Mouse (Mus musculus): Measurements from ENCODE around the gene Krt86. TPM values are rescaled to one million over a fixed set of nuclear protein-coding genes. Genes with fewer than 3 reads are reported as not detected.

The Krt86 gene
- polyA plus RNA-seq (2015; fragmentation: Nextera tagmentation; extraction: Ambion mirVana) = not detected in 2 replicates

DNA sequence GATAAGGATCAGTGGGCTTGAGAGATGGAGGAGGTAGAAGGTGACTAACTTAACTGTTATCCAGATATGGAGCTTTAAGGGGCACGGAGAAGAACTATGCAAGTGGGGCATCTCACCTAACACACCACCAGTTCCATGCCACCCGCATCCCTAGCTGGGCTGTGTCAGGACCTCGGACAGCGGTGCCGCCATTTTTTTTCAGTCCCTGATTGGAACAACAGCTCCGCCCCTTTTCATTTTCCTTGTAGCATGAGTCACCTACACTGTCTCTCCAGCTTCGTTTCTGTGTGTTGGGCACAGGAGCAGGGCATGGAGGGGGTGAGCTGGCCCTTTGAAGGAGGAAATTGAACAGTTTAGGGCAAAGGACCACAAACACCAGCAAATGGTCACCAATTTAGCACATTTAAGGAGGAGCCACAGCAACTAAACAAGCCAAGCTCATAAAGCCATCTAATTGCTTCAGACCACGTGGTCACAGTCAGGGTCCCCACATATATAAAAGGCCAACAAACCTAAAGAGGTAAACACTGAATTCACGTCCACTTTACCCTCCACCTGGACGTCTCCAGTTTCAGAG lies at the start of gene Krt86:
Gene Krt86 (plus strand): TSS at position 527 of the 577 bp plus-strand sequence.
- Histone ChIP-seq H3K4me3 (no peak within 1 kb of the TSS), H3K9ac (replicated peaks) (no peak within 1 kb of the TSS), H3K4me1 (no peaks in the 10 kb centered on the region), H3K27ac (replicated peaks) (no peak within 1 kb of the TSS), H3K36me3 (no peaks in the 10 kb centered on the region), H3K27me3 (no peaks in the 10 kb centered on the region), H3K9me3 (no peaks in the 10 kb centered on the region), H3K4me2 (replicated peaks) (no peak within 1 kb of the TSS)
- 38% methylated on average over 10 of the region's 10 CpGs for WGBS
- ATAC-seq (replicated peaks) = no peak

DNA sequence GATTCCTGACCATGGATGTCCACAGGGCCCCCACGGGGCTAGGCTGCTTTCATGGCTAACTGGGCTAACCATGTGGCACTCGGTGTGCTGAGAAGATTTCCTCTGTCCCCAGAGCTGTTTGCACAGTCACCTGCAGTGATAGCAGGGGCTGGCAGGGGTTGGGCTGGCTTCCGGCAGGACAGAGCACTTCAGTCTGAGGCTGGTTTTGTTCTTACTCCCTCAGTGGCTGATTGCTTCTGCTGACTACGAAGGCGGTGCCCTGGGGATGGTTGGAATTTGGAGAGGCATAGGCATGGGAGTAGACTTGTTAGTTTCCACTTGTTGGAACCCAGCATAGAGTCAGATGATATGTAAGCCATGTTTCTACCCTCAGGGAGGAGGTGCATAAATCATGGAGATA lies 48.4 kb upstream of the Krt86 start:
- Histone ChIP-seq H3K9me3 (no peaks in the 10 kb centered on the region), H3K27ac (replicated peaks) (no peak overlapping the region), H3K36me3 (no peaks in the 10 kb centered on the region), H3K27me3 (no peaks in the 10 kb centered on the region), H3K9ac (replicated peaks) (no peak overlapping the region), H3K4me1 (no peaks in the 10 kb centered on the region), H3K4me2 (replicated peaks) (no peak overlapping the region), H3K4me3 (no peak overlapping the region)
- WGBS = 25% methylated on average over 5 of the region's 5 CpGs
- no peak for ATAC-seq (replicated peaks)

- no peak overlapping the region for H3K27ac ChIP-seq (replicated peaks)
- no peaks in the 10 kb centered on the region for H3K36me3 ChIP-seq
- WGBS = 93% methylated on average over 7 of the region's 7 CpGs
- no peak overlapping the region for H3K4me2 ChIP-seq (replicated peaks)
- ATAC-seq (replicated peaks) = no peak
- peaks cover 13% of the 10 kb centered on the region for H3K4me1 ChIP-seq
- no peak overlapping the region for H3K4me3 ChIP-seq
- no peak overlapping the region for H3K9ac ChIP-seq (replicated peaks)
- peaks cover 23% of the 10 kb centered on the region for H3K27me3 ChIP-seq
- no peaks in the 10 kb centered on the region for H3K9me3 ChIP-seq
Measured at GRCm38 (mm10) chr15:101436611-101437010, 36.7 kb upstream of the Krt86 start.

DNA sequence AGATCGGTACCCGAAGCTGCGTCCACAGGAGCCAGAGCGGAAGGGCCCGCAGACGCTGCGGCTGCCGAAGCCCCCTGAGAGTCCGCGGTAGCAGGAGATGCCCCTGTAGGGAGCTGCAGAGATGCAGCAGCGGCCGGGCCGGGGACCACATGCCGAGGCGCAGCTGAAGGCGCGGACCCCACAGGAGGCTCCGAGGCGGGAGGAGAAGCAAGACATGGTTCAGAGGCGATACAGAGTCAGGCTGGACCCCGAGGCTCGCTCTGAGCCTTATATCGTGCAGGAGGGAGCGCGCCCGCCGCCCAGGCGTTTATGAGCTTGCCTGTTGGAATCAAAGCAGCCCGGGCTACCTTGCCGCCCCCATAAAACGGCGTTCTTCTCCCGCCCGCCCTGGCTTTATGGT lies 34.7 kb upstream of the Krt86 start, which contains the start of gene Krt87:
Gene Krt87 (minus strand): TSS at position 250 of the 400 bp plus-strand sequence.
- ATAC-seq (replicated peaks) = no peak
- Histone ChIP-seq H3K9me3 (no peaks in the 10 kb centered on the region), H3K4me2 (replicated peaks) (peak within 1 kb of the TSS; percentile 66), H3K4me3 (peak within 1 kb of the TSS; percentile 39), H3K9ac (replicated peaks) (peak within 1 kb of the TSS; percentile 54), H3K4me1 (peaks cover 13% of the 10 kb centered on the region), H3K27ac (replicated peaks) (no peak within 1 kb of the TSS), H3K36me3 (no peaks in the 10 kb centered on the region), H3K27me3 (peaks cover 23% of the 10 kb centered on the region)
- WGBS = under 1% methylated on average over 34 of the region's 34 CpGs

DNA sequence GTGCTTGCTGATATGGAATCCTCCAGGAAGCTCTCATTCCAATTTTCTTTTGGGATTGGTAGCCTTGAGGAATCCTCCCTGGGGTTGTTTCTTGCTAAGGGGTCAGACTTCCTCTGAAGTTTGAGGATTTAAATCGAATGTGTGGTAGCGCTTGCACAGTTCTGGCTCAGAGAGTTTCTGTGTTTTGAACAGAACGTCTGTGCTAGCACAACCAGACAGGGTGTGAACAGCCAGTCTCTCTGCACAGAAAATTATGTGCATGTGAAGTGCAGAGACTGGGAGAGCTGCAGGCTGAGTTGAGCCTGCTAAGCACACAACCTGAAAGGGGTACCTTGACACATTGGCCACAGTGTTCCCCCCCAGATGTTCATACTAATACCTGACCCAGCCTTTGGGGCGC lies 32.4 kb upstream of the Krt86 start:
- no peaks in the 10 kb centered on the region for H3K9me3 ChIP-seq
- H3K27ac ChIP-seq (replicated peaks) = peak overlapping the region; percentile 43
- WGBS = 72% methylated on average over 4 of the region's 4 CpGs
- no peak overlapping the region for H3K4me3 ChIP-seq
- H3K36me3 ChIP-seq = no peaks in the 10 kb centered on the region
- peaks cover 23% of the 10 kb centered on the region for H3K27me3 ChIP-seq
- peaks cover 13% of the 10 kb centered on the region for H3K4me1 ChIP-seq
- H3K4me2 ChIP-seq (replicated peaks) = no peak overlapping the region
- ATAC-seq (replicated peaks) = no peak
- H3K9ac ChIP-seq (replicated peaks) = no peak overlapping the region

DNA sequence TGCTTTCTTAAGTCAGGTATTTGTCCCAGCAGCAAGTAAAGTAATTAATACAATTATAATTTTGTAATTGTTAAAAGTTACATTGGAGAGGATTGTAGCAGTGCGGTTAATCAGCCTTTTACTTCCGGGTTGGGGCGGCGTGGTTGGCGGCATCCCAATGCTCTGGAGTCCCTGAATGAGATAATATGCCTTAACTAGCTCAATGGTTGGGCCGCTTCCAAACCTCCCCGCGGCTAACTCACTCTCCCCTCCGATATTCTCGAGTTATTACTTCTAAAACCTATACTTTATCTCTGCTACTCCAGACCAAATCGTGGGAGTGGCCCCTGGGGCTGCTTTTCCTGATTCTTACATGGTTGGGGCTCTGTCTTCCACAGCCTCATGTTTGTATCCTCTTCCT lies 26.7 kb upstream of the Krt86 start:
- Histone ChIP-seq H3K4me1 (no peaks in the 10 kb centered on the region), H3K27ac (replicated peaks) (no peak overlapping the region), H3K4me3 (no peak overlapping the region), H3K4me2 (replicated peaks) (peak overlapping the region; percentile 18; the same call in 1 of the 2 replicates), H3K9ac (replicated peaks) (no peak overlapping the region), H3K27me3 (no peaks in the 10 kb centered on the region), H3K9me3 (no peaks in the 10 kb centered on the region), H3K36me3 (no peaks in the 10 kb centered on the region)
- 52% methylated on average over 11 of the region's 11 CpGs for WGBS
- no peak for ATAC-seq (replicated peaks)

DNA sequence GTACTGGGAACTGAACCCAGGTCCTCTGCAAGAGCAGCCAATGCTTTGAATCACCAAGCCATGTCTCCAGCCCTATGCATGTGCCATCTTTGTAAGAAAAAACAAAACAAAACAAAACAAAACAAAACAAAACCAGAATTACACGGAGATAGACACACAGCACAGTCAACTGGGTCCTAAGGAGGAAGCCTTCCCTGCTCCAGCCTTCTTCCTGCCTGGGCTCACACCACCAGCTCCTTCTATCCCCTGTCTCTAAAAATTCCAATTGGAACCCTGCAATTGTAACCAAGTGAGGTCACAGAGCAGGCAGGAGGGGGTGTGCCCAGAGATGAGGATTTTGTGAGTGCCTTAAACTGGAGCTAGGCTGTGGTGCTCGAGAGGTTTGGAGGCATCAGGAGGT lies 25.8 kb upstream of the Krt86 start, which contains the start of gene Krt88:
Gene Krt88 (plus strand): TSS at position 301 of the 400 bp plus-strand sequence.
- Histone ChIP-seq H3K36me3 (no peaks in the 10 kb centered on the region), H3K9ac (replicated peaks) (no peak within 1 kb of the TSS), H3K4me1 (no peaks in the 10 kb centered on the region), H3K4me2 (replicated peaks) (peak within 1 kb of the TSS; percentile 18; the same call in 1 of the 2 replicates), H3K9me3 (no peaks in the 10 kb centered on the region), H3K4me3 (no peak within 1 kb of the TSS), H3K27ac (replicated peaks) (no peak within 1 kb of the TSS), H3K27me3 (no peaks in the 10 kb centered on the region)
- ATAC-seq (replicated peaks) = no peak
- 71% methylated on average over 2 of the region's 2 CpGs for WGBS

- H3K4me3 ChIP-seq = no peak overlapping the region
- H3K9ac ChIP-seq (replicated peaks) = no peak overlapping the region
- H3K36me3 ChIP-seq = no peaks in the 10 kb centered on the region
- H3K27me3 ChIP-seq = no peaks in the 10 kb centered on the region
- H3K9me3 ChIP-seq = no peaks in the 10 kb centered on the region
- H3K4me2 ChIP-seq (replicated peaks) = no peak overlapping the region
- H3K27ac ChIP-seq (replicated peaks) = no peak overlapping the region
- no peak for ATAC-seq (replicated peaks)
- 6% methylated on average over 13 of the region's 13 CpGs for WGBS
- H3K4me1 ChIP-seq = 0 out of 2 replicates have a peak, but pooled peaks cover 3% of the 10 kb centered on the region
Measured at GRCm38 (mm10) chr15:101453093-101453736, 20.1 kb upstream of the Krt86 start.

GRCm38 (mm10) chr15:101454774-101455173 lies 18.5 kb upstream of the Krt86 start:
- no peak for ATAC-seq (replicated peaks)
- 89% methylated on average over 8 of the region's 8 CpGs for WGBS
- Histone ChIP-seq H3K36me3 (no peaks in the 10 kb centered on the region), H3K27me3 (no peaks in the 10 kb centered on the region), H3K4me3 (no peak overlapping the region), H3K9ac (replicated peaks) (no peak overlapping the region), H3K27ac (replicated peaks) (no peak overlapping the region), H3K9me3 (no peaks in the 10 kb centered on the region), H3K4me2 (replicated peaks) (no peak overlapping the region), H3K4me1 (peaks cover 9% of the 10 kb centered on the region; the same call in 1 of the 2 replicates)

DNA sequence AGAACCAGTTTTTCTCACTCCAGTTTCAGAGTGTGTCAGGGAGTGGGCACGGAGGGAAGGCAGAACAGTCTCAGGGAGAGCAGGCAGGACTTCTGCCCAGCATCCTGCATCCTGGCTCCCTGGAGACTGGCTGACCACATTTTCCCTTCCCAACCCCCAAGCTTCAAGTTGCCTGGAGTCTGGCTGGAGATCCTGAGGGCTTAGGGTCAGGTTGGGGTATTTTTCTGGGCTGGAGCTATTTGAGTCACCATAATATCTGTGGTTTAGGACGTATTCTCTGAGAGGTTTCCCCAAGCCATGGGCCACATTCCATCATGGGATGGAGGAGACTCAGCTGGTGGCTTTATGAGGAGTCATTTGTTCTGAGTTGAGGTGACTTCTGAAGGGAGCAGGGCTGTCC lies 18.0 kb upstream of the Krt86 start:
- Histone ChIP-seq H3K36me3 (no peaks in the 10 kb centered on the region), H3K4me1 (peaks cover 9% of the 10 kb centered on the region; the same call in 1 of the 2 replicates), H3K27ac (replicated peaks) (no peak overlapping the region), H3K4me3 (no peak overlapping the region), H3K9me3 (no peaks in the 10 kb centered on the region), H3K9ac (replicated peaks) (no peak overlapping the region), H3K4me2 (replicated peaks) (no peak overlapping the region), H3K27me3 (no peaks in the 10 kb centered on the region)
- WGBS = 90% methylated on average over 2 of the region's 2 CpGs
- ATAC-seq (replicated peaks) = no peak

DNA sequence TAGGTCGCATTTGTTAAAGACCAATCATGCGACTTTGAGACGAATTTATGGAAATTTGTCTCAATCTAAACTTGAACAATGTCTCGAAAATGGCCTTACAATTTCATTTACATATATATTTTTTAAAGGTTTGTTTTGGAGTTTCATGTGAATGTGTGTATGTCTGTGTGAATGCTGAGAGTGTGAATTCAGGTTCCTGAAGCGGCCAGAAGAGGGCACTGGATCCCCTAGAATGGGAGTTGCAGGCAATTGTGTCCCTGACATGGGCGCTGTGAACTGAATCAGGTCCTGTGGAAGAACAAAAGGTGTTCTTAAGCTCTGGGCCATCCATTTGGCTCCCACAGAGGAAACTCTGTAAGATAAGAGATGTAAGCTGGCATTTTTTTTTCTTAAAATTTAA lies 17.4 kb upstream of the Krt86 start:
- no peak for ATAC-seq (replicated peaks)
- Histone ChIP-seq H3K9me3 (no peaks in the 10 kb centered on the region), H3K9ac (replicated peaks) (no peak overlapping the region), H3K4me1 (peaks cover 9% of the 10 kb centered on the region; the same call in 1 of the 2 replicates), H3K4me3 (no peak overlapping the region), H3K4me2 (replicated peaks) (no peak overlapping the region), H3K27ac (replicated peaks) (no peak overlapping the region), H3K36me3 (no peaks in the 10 kb centered on the region), H3K27me3 (no peaks in the 10 kb centered on the region)
- 89% methylated on average over 6 of the region's 6 CpGs for WGBS

DNA sequence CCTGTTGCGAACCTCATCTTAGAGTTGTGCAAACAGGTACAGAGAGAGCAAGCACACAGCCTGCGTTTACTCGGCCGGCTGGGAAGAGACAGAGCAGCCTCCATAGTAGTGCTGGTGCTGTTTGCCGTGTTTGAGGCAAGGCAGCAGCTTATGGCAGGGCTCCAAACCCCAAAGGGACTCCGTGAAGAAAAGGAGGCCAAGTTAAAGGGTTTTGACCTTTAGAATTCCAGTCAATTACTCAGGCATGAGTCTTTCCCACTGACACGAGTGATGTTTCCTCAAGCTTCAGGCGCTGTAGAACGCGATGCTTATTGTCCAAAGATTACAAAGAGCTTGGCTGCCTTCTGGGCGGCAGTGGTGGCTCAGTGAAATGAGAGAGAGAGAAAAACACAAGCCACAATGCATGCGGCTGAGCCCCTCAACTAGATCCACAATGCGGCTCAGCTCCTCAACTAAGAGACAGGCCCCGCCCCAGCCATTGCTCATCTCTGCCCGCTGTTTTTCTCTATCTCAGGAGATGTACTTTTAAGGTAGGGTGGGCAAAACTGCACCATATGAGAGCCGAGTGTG lies 14.8 kb upstream of the Krt86 start:
- no peak overlapping the region for H3K9ac ChIP-seq (replicated peaks)
- peaks cover 9% of the 10 kb centered on the region; the same call in 1 of the 2 replicates for H3K4me1 ChIP-seq
- no peak for ATAC-seq (replicated peaks)
- H3K27me3 ChIP-seq = no peaks in the 10 kb centered on the region
- H3K27ac ChIP-seq (replicated peaks) = no peak overlapping the region
- H3K36me3 ChIP-seq = no peaks in the 10 kb centered on the region
- 34% methylated on average over 16 of the region's 16 CpGs for WGBS
- no peak overlapping the region for H3K4me3 ChIP-seq
- H3K9me3 ChIP-seq = no peaks in the 10 kb centered on the region
- 0 out of 2 replicates have a peak overlapping the region, but pooled peaks have one; percentile 7 for H3K4me2 ChIP-seq (replicated peaks)

All from forebrain, embryonic 15.5 days (tissue).